Mouse (Mus musculus) ES-E14 (cell line): ENCODE results near the gene Sgms1. TPM values are rescaled to one million over a fixed set of nuclear protein-coding genes. Genes with fewer than 3 reads are reported as not detected.

Experiments used
- DNase-seq: peaks from one replicate; pipeline ENCODE4 v3.0.0-alpha.2; 2013; ENCODE audit warnings: low read depth, low spot score
- H3K27ac ChIP-seq: 2 replicates; pipeline ENCODE4 v1.5.1; 2012; ENCODE audit warnings: low read depth, mild to moderate bottlenecking, low read length, moderate library complexity, mixed read lengths; ENCODE audit not compliant: poor library complexity, insufficient read depth, severe bottlenecking
- H3K36me3 ChIP-seq: 2 replicates; pipeline ENCODE4 v1.6.1; 2012; ENCODE audit warnings: mild to moderate bottlenecking, low read length, moderate library complexity, mixed read lengths; ENCODE audit not compliant: control insufficient read depth, poor library complexity, insufficient read depth, severe bottlenecking
- H3K4me1 ChIP-seq, 2 experiments: fragments of 150-350 bp in 1 of 2; sonication (generic) in 1 of 2; 2 replicates each; pipeline ENCODE4 v1.6.1; 2012; ENCODE audit warnings: low read length in 2 of 2, mild to moderate bottlenecking in 1 of 2, mixed read lengths in 1 of 2; ENCODE audit not compliant: control insufficient read depth in 2 of 2, insufficient read depth in 2 of 2, poor library complexity in 1 of 2
- H3K4me3 ChIP-seq, 2 experiments: fragments of 150-350 bp in 1 of 2; sonication (generic) in 1 of 2; 2 replicates each; pipeline ENCODE4 v1.5.1; 2012; ENCODE audit warnings: low read length in 2 of 2, low read depth in 1 of 2, mild to moderate bottlenecking in 1 of 2, mixed read lengths in 1 of 2; ENCODE audit not compliant: insufficient read depth in 1 of 2, poor library complexity in 1 of 2, severe bottlenecking in 1 of 2
- H3K9ac ChIP-seq: 2 replicates; pipeline ENCODE4 v1.6.1; 2012; ENCODE audit warnings: low read depth, mild to moderate bottlenecking, low read length, mixed read lengths; ENCODE audit not compliant: poor library complexity, insufficient read depth, severe bottlenecking
- H3K9me3 ChIP-seq: fragments of 150-350 bp; sonication (generic); 2 replicates; pipeline ENCODE4 v1.6.1; 2012; ENCODE audit warnings: low read depth, mild to moderate bottlenecking, low read length; ENCODE audit not compliant: control insufficient read depth, insufficient read depth
- CHD2 ChIP-seq: IDR thresholded peaks from 2 replicates; pipeline ENCODE4 v1.6.1; 2014; ENCODE audit warnings: mild to moderate bottlenecking, low read depth, low read length, inconsistent platforms
- HCFC1 ChIP-seq: IDR thresholded peaks from 2 replicates; pipeline ENCODE4 v1.6.1; 2012; ENCODE audit warnings: low read length, inconsistent platforms, borderline replicate concordance; ENCODE audit not compliant: insufficient read depth
- MAFK ChIP-seq: IDR thresholded peaks from 2 replicates; pipeline ENCODE4 v1.6.1; 2014; ENCODE audit warnings: mild to moderate bottlenecking, low read depth, low read length, inconsistent platforms; ENCODE audit not compliant: insufficient read depth
- ZC3H11A ChIP-seq: IDR thresholded peaks from 2 replicates; pipeline ENCODE4 v1.6.1; 2012; ENCODE audit warnings: low read depth, mild to moderate bottlenecking, inconsistent platforms, low read length, borderline replicate concordance
- ZNF384 ChIP-seq: IDR thresholded peaks from 2 replicates; pipeline ENCODE4 v1.6.1; 2012; ENCODE audit warnings: low read depth, low read length, inconsistent platforms
- in situ Hi-C, 2 experiments: fragments of 600-800 bp; cut with MboI; formaldehyde crosslinking; loops; one replicate each; pipeline ENCODE4 v1.15.1; 2025; ENCODE audit warnings: low sequenced_read_pairs in 2 of 2, inconsistent platforms in 1 of 2; ENCODE audit not compliant: unreplicated experiment in 2 of 2
- total RNA-seq: library from RNA; depleted of rRNA; stranded (reverse); fragments of 300-350 nt; gene quantifications from 2 replicates; pipeline ENCODE4 v1.2.3, GENCODE M21; 2012

The Sgms1 gene
- total RNA-seq, 1 experiment = 42.5 TPM

DNA sequence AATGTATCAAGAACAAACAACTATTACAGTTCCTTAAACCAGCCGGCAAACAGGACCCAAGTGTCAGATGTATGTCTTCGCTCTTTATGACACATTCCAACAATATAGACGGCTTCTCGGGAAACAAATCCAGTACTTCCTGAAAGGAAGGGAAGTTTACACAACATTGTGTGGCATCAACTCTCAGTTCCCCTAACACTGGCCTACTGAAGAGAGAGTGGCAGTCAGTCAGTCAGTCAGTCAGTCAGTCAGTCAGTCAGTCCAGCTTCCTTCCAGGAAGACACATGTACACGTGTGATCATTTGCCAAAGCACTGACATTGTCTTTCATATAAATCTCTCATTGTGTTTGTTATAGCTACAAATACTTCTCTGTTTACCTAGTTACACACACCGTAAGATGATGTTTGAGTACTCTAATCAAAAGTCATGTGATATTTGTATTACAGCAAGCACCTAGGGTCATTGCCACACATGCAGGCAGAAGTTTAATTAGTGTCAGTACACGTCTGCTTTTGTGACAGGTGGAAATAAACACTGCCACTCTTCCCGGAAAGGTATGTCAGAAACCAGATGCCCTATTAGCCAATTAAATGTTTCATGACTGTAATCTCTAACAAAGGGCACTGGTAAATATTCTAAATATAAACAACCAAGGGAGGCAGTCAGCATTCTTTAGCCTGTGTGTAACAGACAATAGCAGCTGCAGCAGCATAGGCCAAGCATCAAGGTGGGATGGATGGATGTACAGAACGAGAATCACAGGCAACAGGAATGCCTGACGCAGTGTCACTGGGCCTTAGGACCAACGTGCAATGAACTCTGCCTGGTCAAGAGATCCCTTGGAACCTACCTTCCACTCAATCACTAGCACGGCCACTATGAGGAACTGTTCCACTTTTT is 174.4 kb downstream of the Sgms1 start:
- no peak overlapping the region for H3K27ac ChIP-seq
- TF ChIP-seq CHD2 = no peak
- TF ChIP-seq HCFC1 = no peak
- TF ChIP-seq ZC3H11A = no peak
- TF ChIP-seq MAFK = no peak
- no peak for TF ChIP-seq ZNF384
- no peak for DNase-seq
- peaks cover 2% of the 10 kb centered on the region; the same call in 1 of the 2 replicates for H3K36me3 ChIP-seq
- H3K9me3 ChIP-seq = no peaks in the 10 kb centered on the region
- in situ Hi-C loops = no loop called here
- peaks cover 0 to 2% of the 10 kb centered on the region in 2 experiments; a peak in 1 of 4 replicates for H3K4me1 ChIP-seq
- no peak overlapping the region for H3K9ac ChIP-seq
- no peak overlapping the region for H3K4me3 ChIP-seq

DNA sequence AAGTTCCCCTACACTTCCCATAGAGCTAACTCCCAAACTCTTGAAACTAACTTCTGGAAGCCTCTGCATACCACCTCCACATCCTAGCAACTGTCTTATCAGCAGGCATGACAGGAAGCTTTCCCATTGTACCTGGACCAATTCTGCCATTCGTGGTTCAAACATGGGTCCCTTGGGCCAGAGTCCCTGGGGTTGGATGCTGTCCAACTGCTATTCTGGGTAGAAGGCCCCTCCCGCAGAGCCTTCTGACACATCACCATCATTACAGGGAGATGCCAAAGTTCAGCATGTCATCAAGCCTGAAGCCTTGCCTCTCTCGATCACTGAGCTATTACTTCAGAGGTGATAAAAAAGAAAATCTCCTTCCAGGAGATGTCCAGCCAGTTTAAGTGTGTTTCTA is 175.9 kb downstream of the Sgms1 start:
- Histone ChIP-seq H3K27ac (no peak overlapping the region), H3K36me3 (no peaks in the 10 kb centered on the region), H3K9ac (no peak overlapping the region), H3K9me3 (no peaks in the 10 kb centered on the region), H3K4me1 (peaks cover 0 to 2% of the 10 kb centered on the region in 2 experiments; a peak in 1 of 4 replicates), H3K4me3 (no peak overlapping the region)
- DNase-seq = no peak
- in situ Hi-C loops = no loop called here
- TF ChIP-seq ZC3H11A (no peak), ZNF384 (no peak)

DNA sequence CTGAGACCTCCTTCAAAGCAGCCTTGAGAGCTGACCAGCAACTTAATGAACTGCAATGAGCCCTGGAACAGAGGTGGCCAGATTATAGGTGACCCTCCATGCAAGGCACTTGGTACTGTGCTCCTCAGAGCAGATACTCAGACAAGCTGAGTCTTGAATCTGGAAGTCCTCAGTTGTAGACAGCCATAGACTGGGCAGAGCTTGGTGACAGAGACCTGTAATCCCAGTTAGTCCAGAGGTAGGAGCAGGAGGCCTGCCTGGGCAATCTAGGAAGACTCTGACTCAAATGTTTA is 178.3 kb downstream of the Sgms1 start:
- Histone ChIP-seq H3K9me3 (no peaks in the 10 kb centered on the region), H3K4me1 (peaks cover 0 to 2% of the 10 kb centered on the region in 2 experiments; a peak in 1 of 4 replicates), H3K36me3 (no peaks in the 10 kb centered on the region), H3K27ac (peak overlapping the region; percentile 34), H3K4me3 (peak overlapping the region in 1 of 2 experiments; percentile 80; a peak in 3 of 4 replicates), H3K9ac (peak overlapping the region; percentile 27)
- no peak for TF ChIP-seq ZNF384
- no peak for TF ChIP-seq CHD2
- TF ChIP-seq MAFK = no peak
- TF ChIP-seq ZC3H11A = no peak
- TF ChIP-seq HCFC1 = no peak
- in situ Hi-C loops = no loop called here
- DNase-seq = no peak

DNA sequence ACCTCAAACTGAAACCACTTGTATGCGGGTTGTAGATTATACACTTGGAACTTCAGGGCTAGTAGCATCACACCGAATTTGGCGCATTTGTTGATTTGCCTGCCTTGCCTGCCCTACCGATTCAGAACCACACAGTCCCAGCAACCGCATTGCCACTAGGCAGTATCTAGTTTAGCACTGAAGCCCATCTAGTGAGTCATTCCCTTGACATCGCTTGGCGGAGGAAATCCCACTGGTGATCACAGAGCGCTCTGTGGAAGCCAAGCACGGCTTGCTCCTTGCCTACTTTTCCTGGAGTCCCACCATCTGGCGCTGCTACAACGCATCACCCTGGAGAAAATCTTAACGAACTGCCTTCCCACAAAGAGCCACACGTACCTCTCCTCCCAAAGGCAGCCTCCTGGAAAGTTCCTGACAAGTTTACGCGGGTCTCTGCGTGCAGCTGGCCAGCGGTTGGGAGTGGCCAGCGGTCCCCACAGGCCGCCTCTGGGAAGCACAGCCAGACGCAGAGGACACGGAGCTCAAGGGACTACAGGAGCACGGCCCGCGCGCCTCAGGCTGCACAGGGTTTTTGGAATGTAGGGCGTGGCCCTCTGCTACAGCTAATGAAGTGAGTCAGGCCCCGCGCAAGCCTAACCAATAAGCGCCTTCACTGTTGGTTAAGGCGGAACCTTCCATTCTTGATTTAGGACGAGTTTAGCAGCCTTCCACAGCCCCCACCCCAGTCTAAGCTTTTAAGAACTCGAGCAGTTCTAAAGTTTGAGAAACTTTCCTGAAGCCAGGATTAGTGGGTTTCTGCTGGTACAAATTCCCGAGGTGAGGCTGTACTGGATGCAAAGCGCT is 178.8 kb downstream of the Sgms1 start:
- Histone ChIP-seq H3K27ac (peak overlapping the region; percentile 34), H3K9ac (peak overlapping the region; percentile 78), H3K4me3 (peak overlapping the region; percentile 79 to 80), H3K4me1 (peaks cover 0 to 2% of the 10 kb centered on the region in 2 experiments; a peak in 1 of 4 replicates), H3K36me3 (no peaks in the 10 kb centered on the region), H3K9me3 (no peaks in the 10 kb centered on the region)
- TF ChIP-seq MAFK = no peak
- TF ChIP-seq CHD2 = no peak
- TF ChIP-seq ZC3H11A = no peak
- no peak for TF ChIP-seq ZNF384
- TF ChIP-seq HCFC1 = no peak
- DNase-seq = peak; percentile 86
- in situ Hi-C loops = no loop called here
